Mouse (Mus musculus) megakaryocyte-erythroid progenitor cell, adult 5 weeks (primary cell): Measurements from ENCODE around the gene Kat7. TPM values are rescaled to one million over a fixed set of nuclear protein-coding genes. Genes with fewer than 3 reads are reported as not detected.

ENCODE experiments used
- polyA plus RNA-seq: library from polyadenylated mRNA; stranded (reverse); fragments of >175 nt; gene quantifications from 2 replicates; pipeline ENCODE4 v1.2.3, GENCODE M21; 2012

Gene Kat7
- polyA plus RNA-seq, result 49.2 and 57.7 TPM in 2 replicates

DNA sequence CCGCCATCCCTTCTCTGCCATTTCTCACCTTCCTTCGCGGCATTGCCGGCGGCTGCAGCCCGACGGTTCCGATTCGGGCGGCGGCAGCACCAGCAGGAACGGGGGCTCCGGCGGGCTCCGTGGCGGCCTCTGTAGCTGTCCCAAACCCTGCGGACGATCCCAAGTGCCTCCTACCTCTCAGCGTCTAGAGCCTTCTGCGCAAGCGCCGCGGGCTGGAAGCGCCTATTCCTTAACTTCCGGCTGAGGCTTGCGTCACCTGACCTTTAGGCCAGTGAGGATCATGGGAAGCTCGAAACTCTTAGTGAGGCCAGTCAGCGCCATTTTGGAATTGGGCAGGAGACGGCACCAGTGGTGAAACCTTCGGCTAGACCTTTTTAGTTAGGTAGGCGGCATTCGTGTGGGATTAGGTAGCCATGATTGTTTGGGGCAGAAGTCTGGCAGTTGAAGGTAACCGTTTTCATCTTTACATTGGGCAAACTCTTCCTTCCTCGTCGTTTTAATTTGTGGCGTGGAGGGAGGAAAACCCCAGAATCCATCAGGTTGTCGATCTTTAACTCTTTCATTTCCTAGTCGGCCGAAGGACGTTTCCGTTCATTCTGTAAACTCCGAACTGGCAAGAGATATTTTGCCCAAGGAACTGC, at the start of gene Kat7:
Kat7 (minus strand) TSS at position 240 of the 641 bp plus-strand sequence.

GRCm38 (mm10) chr11:95336568-95337128, 26.6 kb upstream of the Kat7 start, which contains the start of gene Fam117a:
Gene Fam117a, plus strand, starts transcription at chr11:95337018.

GRCm38 (mm10) chr11:95261178-95261751, 48.8 kb downstream of the Kat7 start, which contains the start of gene Tac4:
Gene Tac4, plus strand, starts transcription at chr11:95261529.

Other genes with a start within 250 kb of the Kat7 start
- 0.23 and 0.24 TPM in 2 replicates for gene Itga3, start 233.4 kb downstream of the Kat7 start, polyA plus RNA-seq
- gene Dlx3, start 190.1 kb downstream of the Kat7 start, polyA plus RNA-seq, result 0.02 and 0.19 TPM in 2 replicates
- 0.08 TPM in 1 of 2 replicates, not detected in the other for gene Dlx4, start 164.0 kb downstream of the Kat7 start, polyA plus RNA-seq
- 0.10 TPM in 1 of 2 replicates, not detected in the other for gene Tac4, start 48.7 kb downstream of the Kat7 start, polyA plus RNA-seq
- 468 and 504 TPM in 2 replicates for gene Fam117a, start 26.8 kb upstream of the Kat7 start, polyA plus RNA-seq
- 9.7 and 9.9 TPM in 2 replicates for gene Slc35b1, start 74.4 kb upstream of the Kat7 start, polyA plus RNA-seq
- 59.9 and 67.3 TPM in 2 replicates for gene Spop, start 103.8 kb upstream of the Kat7 start, polyA plus RNA-seq
- 0.04 TPM in 1 of 2 replicates, not detected in the other for gene Nxph3, start 204.3 kb upstream of the Kat7 start, polyA plus RNA-seq